Mouse (Mus musculus) cerebellum, adult (tissue): ENCODE measurements around the gene Sgms1.
"Not testable (repeated sequence)": the region's sequence is repeated elsewhere in the genome, so short reads cannot be mapped to it uniquely, and the experiment has no call there.

Experiments
- ATAC-seq: cut with Nextera tagmentation; 2 replicates; pipeline ENCODE4 v1.9.2; 2017; ENCODE audit warnings: mild to moderate bottlenecking, moderate library complexity, mixed read lengths; ENCODE audit not compliant: insufficient number of reproducible peaks, low FRiP score, low TSS enrichment

Gene Sgms1

GRCm38 (mm10) chr19:32120798-32121197 lies 268.7 kb downstream of the Sgms1 start:
- ATAC-seq, result no peak

- no peak for ATAC-seq
These were observed 269.8 kb downstream of the Sgms1 start for GRCm38 (mm10) chr19:32119666-32120065.

- ATAC-seq, result no peak
These were observed 271.0 kb downstream of the Sgms1 start for GRCm38 (mm10) chr19:32118496-32118895.

- no peak for ATAC-seq
These were observed 272.0 kb downstream of the Sgms1 start for GRCm38 (mm10) chr19:32117484-32118018.

- no peak for ATAC-seq
These were observed 277.4 kb downstream of the Sgms1 start for GRCm38 (mm10) chr19:32111866-32112790.

GRCm38 (mm10) chr19:32107771-32108306 lies 281.7 kb downstream of the Sgms1 start, which contains the start of gene Asah2:
Gene Asah2, minus strand, starts transcription at chr19:32108211.
- ATAC-seq, result peak; percentile 60; the same call in 1 of the 2 replicates

GRCm38 (mm10) chr19:32106750-32107149 lies 282.8 kb downstream of the Sgms1 start:
- no peak for ATAC-seq

GRCm38 (mm10) chr19:32104217-32104616 lies 285.3 kb downstream of the Sgms1 start:
- ATAC-seq, result peak; percentile 43; the same call in 1 of the 2 replicates

GRCm38 (mm10) chr19:32102976-32103300 lies 286.6 kb downstream of the Sgms1 start:
- 0 out of 2 replicates have a peak, but pooled peaks have one; percentile 45 for ATAC-seq

- ATAC-seq, result no peak
These were observed 287.1 kb downstream of the Sgms1 start for GRCm38 (mm10) chr19:32102294-32102975.

GRCm38 (mm10) chr19:32098582-32098981 lies 290.9 kb downstream of the Sgms1 start:
- ATAC-seq, result no peak

GRCm38 (mm10) chr19:32092358-32092757 lies 297.2 kb downstream of the Sgms1 start:
- ATAC-seq, result no peak

- no peak for ATAC-seq
These were observed 298.7 kb downstream of the Sgms1 start for GRCm38 (mm10) chr19:32090804-32091203.

- no peak for ATAC-seq
These were observed 300.9 kb downstream of the Sgms1 start for GRCm38 (mm10) chr19:32088570-32088969.

- no peak for ATAC-seq
These were observed 301.6 kb downstream of the Sgms1 start for GRCm38 (mm10) chr19:32087736-32088470.

GRCm38 (mm10) chr19:32084813-32085212 lies 304.7 kb downstream of the Sgms1 start:
- ATAC-seq, result not testable (repeated sequence)
